Mouse (Mus musculus): Measurements from ENCODE around the gene Gas2l1. TPM values are rescaled to one million over a fixed set of nuclear protein-coding genes. Genes with fewer than 3 reads are reported as not detected.
A peak's percentile ranks its signal among the peaks of the same experiment; 100 is the strongest.

The Gas2l1 gene
- total RNA-seq, 2 experiments from 2014 or later, result 60.9 to 70.2 TPM

DNA sequence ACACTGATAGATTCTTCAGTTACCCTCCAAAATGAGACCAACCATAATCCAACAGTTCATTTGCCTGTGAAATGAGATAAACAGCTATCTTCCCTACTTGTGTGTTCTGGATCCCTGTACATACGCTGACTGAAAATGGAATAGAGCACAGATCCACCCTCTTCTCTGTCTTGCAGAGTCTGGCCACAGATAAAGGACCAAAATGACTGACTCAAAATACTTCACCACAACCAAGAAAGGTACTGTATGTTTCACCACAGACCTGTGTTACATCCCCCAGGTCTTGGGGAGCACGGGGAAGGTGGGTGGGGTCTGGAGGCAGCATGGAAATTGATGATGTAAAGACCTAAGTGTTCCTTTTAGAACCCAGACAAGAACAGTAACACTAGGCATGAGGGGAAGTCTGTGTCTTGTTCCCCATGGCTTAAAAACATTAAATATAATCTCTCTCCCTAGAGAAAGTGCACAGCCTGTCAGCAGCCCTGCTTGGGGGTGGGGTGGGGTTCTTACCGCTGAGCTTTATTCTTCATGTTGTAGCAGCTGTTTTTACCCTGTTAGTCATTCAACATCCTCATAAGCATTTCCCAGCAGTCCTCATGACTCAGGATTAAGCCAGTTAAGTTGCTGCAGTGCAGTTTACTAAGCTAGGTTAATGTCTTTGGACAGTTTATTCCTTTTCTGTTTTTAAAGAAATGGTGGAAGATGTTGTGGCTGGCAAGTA lies 55.6 kb downstream of the Gas2l1 start:
- DNase-seq (ENCODE audit: low spot score in 2 of 2), result peak in 1 of 2 experiments; percentile 63
- intact Hi-C loops (cut with DNase I), result no loop called here

- no peak for DNase-seq (ENCODE audit: low spot score in 2 of 2)
- intact Hi-C loops (cut with DNase I), result no loop called here
Observed at GRCm38 (mm10) chr11:5008867-5009266, 56.3 kb downstream of the Gas2l1 start.

DNA sequence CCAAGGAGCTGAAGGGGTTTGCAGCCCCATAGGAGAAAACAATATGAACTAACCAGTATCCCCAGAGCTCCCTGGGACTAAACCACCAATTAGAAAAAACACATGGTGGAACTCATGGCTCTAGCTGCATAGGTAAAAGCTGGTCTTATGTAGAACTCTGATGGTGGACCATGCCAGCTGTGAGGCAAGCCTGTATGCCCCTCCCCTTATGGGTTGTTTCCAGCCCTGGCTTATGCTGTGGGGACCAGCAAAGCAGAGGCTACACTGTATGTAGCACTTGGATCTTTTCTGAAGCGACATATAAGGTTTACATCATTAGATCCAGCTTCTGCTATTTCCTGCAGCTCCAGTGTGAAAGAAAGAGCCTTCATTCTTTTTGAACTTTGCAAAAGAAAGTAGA lies 57.9 kb downstream of the Gas2l1 start:
- no peak for DNase-seq (ENCODE audit: low spot score in 2 of 2)
- intact Hi-C loops (cut with DNase I), result no loop called here

DNA sequence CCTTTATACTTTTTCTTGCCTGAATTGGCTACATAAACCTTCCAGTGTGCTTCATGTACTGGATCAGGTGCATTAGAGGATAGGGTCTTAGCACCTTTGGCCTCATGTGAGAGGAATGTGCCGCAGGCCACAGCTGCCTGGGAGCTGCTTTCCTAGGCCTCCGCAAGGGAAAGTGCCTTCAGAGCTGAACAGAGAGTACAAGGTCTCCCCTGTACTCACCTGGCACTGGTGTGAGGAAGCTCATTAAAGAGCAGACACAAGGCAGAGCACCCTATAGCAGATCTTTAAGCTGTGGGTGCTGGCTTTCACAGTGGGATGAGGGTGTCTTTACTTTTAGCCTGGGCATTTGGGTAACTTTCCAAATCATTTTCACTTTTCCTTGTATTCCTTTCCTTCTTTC lies 59.6 kb downstream of the Gas2l1 start:
- intact Hi-C loops (cut with DNase I), result no loop called here

More for the DNA sequence above, 59.6 kb downstream of the Gas2l1 start:
- no peak for DNase-seq (ENCODE audit: low spot score in 2 of 2)

Small RNA genes lying within 50 kb of the gene (microRNA-seq; reads per million reads assigned to microRNA genes)
- 0 reads per million in 2 experiments for gene Gm47296

Other genes starting within 250 kb of the Gas2l1 start
- 100 to 1,000 TPM; 100 to 104 TPM for gene Nf2, start 215.8 kb downstream of the Gas2l1 start, total RNA-seq (2021)
- 10 to 100 TPM; 89.1 to 92.0 TPM for gene Nipsnap1, start 191.4 kb downstream of the Gas2l1 start, total RNA-seq (2021)
- 10 to 100 TPM; 35.8 to 38.3 TPM for gene Thoc5, start 170.0 kb downstream of the Gas2l1 start, total RNA-seq (2021)
- 10 to 100 TPM; 35.5 to 38.2 TPM for gene Nefh, start 117.3 kb downstream of the Gas2l1 start, total RNA-seq (2021)
- gene Ap1b1, start 78.5 kb downstream of the Gas2l1 start, total RNA-seq (2021), result 100 to 1,000 TPM; 138 to 142 TPM
- 10 to 100 TPM; 61.7 to 63.2 TPM for gene Rasl10a, start 7.2 kb downstream of the Gas2l1 start, total RNA-seq (2021)
- 10 to 100 TPM; 21.7 to 24.6 TPM for gene Rhbdd3, start 33.6 kb upstream of the Gas2l1 start, total RNA-seq (2021)
- 100 to 1,000 TPM; 288 to 295 TPM for gene Ewsr1, start 33.9 kb upstream of the Gas2l1 start, total RNA-seq (2021)
- 10 to 100 TPM; 27.6 to 32.5 TPM for gene Emid1, start 86.9 kb upstream of the Gas2l1 start, total RNA-seq (2021)
- 10 to 100 TPM; 10.6 to 12.7 TPM for gene Kremen1, start 196.2 kb upstream of the Gas2l1 start, total RNA-seq (2021)